Mouse (Mus musculus): ENCODE results near the gene Pex26.

DNA sequence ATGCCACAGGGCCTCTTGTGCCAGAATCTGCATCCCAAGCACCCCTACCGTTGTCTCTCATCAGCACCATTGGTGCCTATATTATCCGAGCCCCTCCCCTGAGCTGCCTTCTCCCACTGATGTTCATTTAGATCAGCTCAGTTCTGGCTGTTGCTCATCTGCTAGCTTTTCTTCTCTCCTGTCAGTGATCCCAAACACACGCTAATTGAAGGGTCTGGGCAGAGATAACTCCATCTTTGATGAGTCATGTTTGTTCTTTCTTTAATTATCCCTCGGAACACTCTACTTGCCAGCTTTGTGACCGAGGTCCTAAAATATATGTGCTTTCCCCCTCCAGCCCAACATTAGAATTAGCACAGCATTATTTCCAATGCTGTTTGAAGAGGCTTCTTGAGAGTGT is 31.9 kb downstream of the Pex26 start:
- TF ChIP-seq CTCF (IDR thresholded peaks at IDR 0.05; ENCODE audit: borderline replicate concordance, insufficient read depth, low read length) (no peak), POLR2A (IDR thresholded peaks at IDR 0.05; ENCODE audit: low read depth, low read length) (no peak)

Measured in embryonic fibroblast, embryonic 13.5 days (primary cell).